Mouse (Mus musculus) CH12.LX (cell line): Measurements from ENCODE around the gene 2610001J05Rik. TPM values are rescaled to one million over a fixed set of nuclear protein-coding genes. Genes with fewer than 3 reads are reported as not detected.

Experiments used
- DNase-seq: peaks from one replicate; pipeline ENCODE4 v3.0.0-alpha.2; 2013; ENCODE audit errors: extremely low read depth
- H3K27ac ChIP-seq: 2 replicates; pipeline ENCODE4 v1.5.1; 2012; ENCODE audit warnings: low read depth, mild to moderate bottlenecking, control low read depth, moderate library complexity; ENCODE audit not compliant: insufficient read depth
- H3K27me3 ChIP-seq: replicated peaks from 2 replicates; pipeline ENCODE3; 2012; ENCODE audit warnings: inconsistent platforms
- H3K36me3 ChIP-seq, 2 experiments: replicated peaks in 1 of 2; 2 replicates each; pipeline versions ENCODE3 to v1.6.1; 2012; ENCODE audit warnings: inconsistent platforms in 1 of 2, low read length in 1 of 2, mild to moderate bottlenecking in 1 of 2, mixed read lengths in 1 of 2, moderate library complexity in 1 of 2; ENCODE audit not compliant: control insufficient read depth in 1 of 2, insufficient read depth in 1 of 2
- H3K4me1 ChIP-seq, 2 experiments: 2 replicates each; pipeline ENCODE4 v1.6.1; 2012; ENCODE audit warnings: inconsistent platforms in 1 of 2, moderate library complexity in 1 of 2; ENCODE audit not compliant: insufficient read depth in 2 of 2, control insufficient read depth in 1 of 2
- H3K4me2 ChIP-seq: 2 replicates; pipeline ENCODE4 v1.6.1; 2012; ENCODE audit warnings: low read depth, mild to moderate bottlenecking, control low read depth; ENCODE audit not compliant: poor library complexity, insufficient read depth, severe bottlenecking
- H3K4me3 ChIP-seq, 3 experiments: fragments of 150-350 bp in 1 of 3; sonication (generic) in 1 of 3; replicated peaks in 1 of 3; 2 replicates each; pipeline versions ENCODE3 to v1.5.1; 2011 to 2012; ENCODE audit warnings: low read depth in 2 of 3, low read length in 2 of 3, mild to moderate bottlenecking in 2 of 3, moderate library complexity in 2 of 3, control low read depth in 1 of 3, improper control_type of control experiment in 1 of 3, inconsistent platforms in 1 of 3, mixed read lengths in 1 of 3; ENCODE audit not compliant: poor library complexity in 1 of 3
- H3K79me2 ChIP-seq: replicated peaks from 2 replicates; pipeline ENCODE4 v1.6.1; 2012; ENCODE audit warnings: mild to moderate bottlenecking, moderate library complexity; ENCODE audit not compliant: control insufficient read depth, poor library complexity, insufficient read depth, severe bottlenecking; ENCODE audit errors: extremely low read depth
- H3K9ac ChIP-seq: 2 replicates; pipeline ENCODE4 v1.6.1; 2012; ENCODE audit warnings: low read depth, mild to moderate bottlenecking, control low read depth, moderate library complexity; ENCODE audit not compliant: insufficient read depth
- H3K9me3 ChIP-seq: replicated peaks from 2 replicates; pipeline ENCODE3; 2012; ENCODE audit warnings: low read length, inconsistent platforms, mixed read lengths
- CTCF ChIP-seq, 2 experiments: IDR thresholded peaks in 1 of 2; conservative IDR thresholded peaks in 1 of 2; 2 replicates each; pipeline ENCODE4 v1.5.1; 2011 to 2012; ENCODE audit warnings: low read depth in 2 of 2, low read length in 2 of 2, improper control_type of control experiment in 1 of 2, inconsistent platforms in 1 of 2, mild to moderate bottlenecking in 1 of 2, moderate library complexity in 1 of 2
- E2F4 ChIP-seq: IDR thresholded peaks from 2 replicates; pipeline ENCODE4 v1.6.1; 2011; ENCODE audit warnings: low read depth, low read length, improper control_type of control experiment; ENCODE audit not compliant: insufficient replicate concordance
- ELF1 ChIP-seq: IDR thresholded peaks from 2 replicates; pipeline ENCODE4 v1.6.1; 2014; ENCODE audit warnings: low read depth, mild to moderate bottlenecking, inconsistent platforms, low read length, improper control_type of control experiment
- MAZ ChIP-seq: IDR thresholded peaks from 2 replicates; pipeline ENCODE4 v1.6.1; 2012; ENCODE audit warnings: low read depth, mild to moderate bottlenecking, inconsistent platforms, low read length, improper control_type of control experiment, moderate library complexity
- NELFE ChIP-seq: IDR thresholded peaks from 2 replicates; pipeline ENCODE4 v1.6.1; 2011; ENCODE audit warnings: low read depth, low read length, improper control_type of control experiment
- NRF1 ChIP-seq: IDR thresholded peaks from 2 replicates; pipeline ENCODE4 v1.6.1; 2014; ENCODE audit warnings: low read depth, mild to moderate bottlenecking, inconsistent platforms, low read length, improper control_type of control experiment, moderate library complexity
- UBTF ChIP-seq: IDR thresholded peaks from 2 replicates; pipeline ENCODE4 v1.6.1; 2012; ENCODE audit warnings: low read depth, mild to moderate bottlenecking, inconsistent platforms, low read length, improper control_type of control experiment, moderate library complexity
- USF2 ChIP-seq: conservative IDR thresholded peaks from 2 replicates; pipeline ENCODE4 v1.6.1; 2011; ENCODE audit warnings: low read depth, low read length, improper control_type of control experiment
- ZC3H11A ChIP-seq: IDR thresholded peaks from 2 replicates; pipeline ENCODE4 v1.6.1; 2012; ENCODE audit warnings: low read depth, mild to moderate bottlenecking, inconsistent platforms, low read length, improper control_type of control experiment
- ZNF384 ChIP-seq: IDR thresholded peaks from 2 replicates; pipeline ENCODE4 v1.6.1; 2012; ENCODE audit warnings: low read depth, low read length, improper control_type of control experiment, inconsistent platforms
- dilution Hi-C: fragments of 300-500 bp; cut with MboI; formaldehyde crosslinking; loops from 2 replicates; pipeline ENCODE4 v1.14.3; 2020; ENCODE audit warnings: low sequenced_read_pairs; ENCODE audit not compliant: extremely low pct_unique_long_range_greater_than_20kb, extremely low pct_ligation_motif_present
- in situ Hi-C: fragments of 300-500 bp; cut with MboI; formaldehyde crosslinking; loops from 3 replicates; pipeline ENCODE4 v1.14.3; 2019; ENCODE audit warnings: low sequenced_read_pairs, low pct_ligation_motif_present, low pct_unique_long_range_greater_than_20kb, mixed read lengths
- polyA plus RNA-seq: library from polyadenylated mRNA; unstranded; fragments of >175 nt; gene quantifications from 2 replicates; pipeline ENCODE4 v1.2.1, GENCODE M21; 2012; ENCODE audit warnings: low read depth; ENCODE audit not compliant: insufficient read length
- total RNA-seq, 2 experiments: library from RNA; depleted of rRNA; stranded (reverse); fragments of 300-350 nt in 1 of 2; fragments of >200 nt in 1 of 2; gene quantifications; 2 replicates each; pipeline ENCODE4 v1.2.3; 2012 to 2014

Gene 2610001J05Rik
- total and polyA plus RNA-seq, 3 experiments = 36.9 to 59.3 (median 42.1) TPM

DNA sequence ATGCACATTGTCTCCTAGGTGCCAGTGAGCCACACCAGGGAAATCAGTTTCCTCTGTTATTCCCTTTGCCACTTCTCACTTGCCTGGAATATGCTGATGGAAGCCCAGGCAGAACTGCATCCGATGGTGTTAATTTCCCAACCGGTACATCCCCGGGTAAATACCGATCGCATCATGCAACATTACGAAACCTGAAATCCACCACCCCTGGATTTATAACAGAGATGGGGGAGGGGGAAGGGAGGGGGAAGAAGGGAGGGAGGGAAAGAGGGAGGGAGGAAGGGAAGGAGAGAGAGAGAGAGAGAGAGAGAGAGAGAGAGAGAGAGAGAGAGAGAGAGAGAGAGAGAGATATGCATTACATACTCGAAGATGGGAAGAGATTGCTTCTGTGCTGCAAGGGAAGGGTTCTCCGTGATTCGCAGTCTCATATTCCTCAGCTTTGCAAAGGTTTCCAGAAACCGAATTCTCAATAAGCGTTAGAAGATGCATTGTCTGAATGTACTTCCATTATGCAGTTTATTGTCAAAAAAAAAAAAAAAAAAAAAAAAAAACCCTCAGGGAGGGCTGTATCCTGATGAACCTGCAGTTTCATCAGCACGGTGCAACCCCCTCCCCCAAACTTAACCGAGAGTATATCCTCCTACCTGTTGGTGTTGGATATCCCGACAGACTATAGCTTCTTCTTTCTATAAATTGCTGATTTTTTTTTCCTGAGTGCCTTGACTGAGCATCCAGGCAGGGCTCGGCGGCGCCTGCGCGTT, 33.2 kb downstream of the 2610001J05Rik start:
- H3K27ac ChIP-seq = no peak overlapping the region
- H3K4me1 ChIP-seq = peaks cover 6 to 8% of the 10 kb centered on the region in 2 experiments
- in situ Hi-C loops = no loop called here
- no peaks in the 10 kb centered on the region for H3K36me3 ChIP-seq
- TF ChIP-seq ZNF384 (peak; percentile 84), NRF1 (peak; percentile 86), ZC3H11A (no peak), USF2 (no peak), UBTF (no peak), NELFE (no peak)
- TF ChIP-seq, all 38 proteins: peak for 2
- H3K27me3 ChIP-seq = no peaks in the 10 kb centered on the region
- no peak for DNase-seq
- dilution Hi-C loops = no loop called here
- H3K9me3 ChIP-seq = no peaks in the 10 kb centered on the region
- peak overlapping the region; percentile 89 for H3K9ac ChIP-seq
- no peaks in the 10 kb centered on the region for H3K79me2 ChIP-seq
- peak overlapping the region; percentile 30 to 69 (median 59) for H3K4me3 ChIP-seq
- peak overlapping the region; percentile 98 for H3K4me2 ChIP-seq

- no peaks in the 10 kb centered on the region for H3K27me3 ChIP-seq
- H3K9ac ChIP-seq = no peak overlapping the region
- no peaks in the 10 kb centered on the region for H3K9me3 ChIP-seq
- DNase-seq = no peak
- no peak for TF ChIP-seq CTCF (conservative IDR thresholded peaks at IDR 0.05 in 1 of 2, IDR thresholded peaks at IDR 0.05 in 1 of 2; ENCODE audit: low read depth in 2 of 2, low read length in 2 of 2)
- TF ChIP-seq MAZ = no peak
- no peak for TF ChIP-seq ELF1
- no peak for TF ChIP-seq E2F4
- TF ChIP-seq, all 38 proteins: peak for 0
- Histone ChIP-seq H3K4me2 (peak overlapping the region; percentile 60), H3K4me3 (no peak overlapping the region), H3K27ac (no peak overlapping the region), H3K4me1 (peaks cover 6 to 8% of the 10 kb centered on the region in 2 experiments), H3K79me2 (no peaks in the 10 kb centered on the region), H3K36me3 (no peaks in the 10 kb centered on the region)
- dilution Hi-C loops = no loop called here
- in situ Hi-C loops = no loop called here
Observed at GRCm38 (mm10) chr6:13836967-13837570, 34.2 kb downstream of the 2610001J05Rik start.
